In the genomic region with DNA sequence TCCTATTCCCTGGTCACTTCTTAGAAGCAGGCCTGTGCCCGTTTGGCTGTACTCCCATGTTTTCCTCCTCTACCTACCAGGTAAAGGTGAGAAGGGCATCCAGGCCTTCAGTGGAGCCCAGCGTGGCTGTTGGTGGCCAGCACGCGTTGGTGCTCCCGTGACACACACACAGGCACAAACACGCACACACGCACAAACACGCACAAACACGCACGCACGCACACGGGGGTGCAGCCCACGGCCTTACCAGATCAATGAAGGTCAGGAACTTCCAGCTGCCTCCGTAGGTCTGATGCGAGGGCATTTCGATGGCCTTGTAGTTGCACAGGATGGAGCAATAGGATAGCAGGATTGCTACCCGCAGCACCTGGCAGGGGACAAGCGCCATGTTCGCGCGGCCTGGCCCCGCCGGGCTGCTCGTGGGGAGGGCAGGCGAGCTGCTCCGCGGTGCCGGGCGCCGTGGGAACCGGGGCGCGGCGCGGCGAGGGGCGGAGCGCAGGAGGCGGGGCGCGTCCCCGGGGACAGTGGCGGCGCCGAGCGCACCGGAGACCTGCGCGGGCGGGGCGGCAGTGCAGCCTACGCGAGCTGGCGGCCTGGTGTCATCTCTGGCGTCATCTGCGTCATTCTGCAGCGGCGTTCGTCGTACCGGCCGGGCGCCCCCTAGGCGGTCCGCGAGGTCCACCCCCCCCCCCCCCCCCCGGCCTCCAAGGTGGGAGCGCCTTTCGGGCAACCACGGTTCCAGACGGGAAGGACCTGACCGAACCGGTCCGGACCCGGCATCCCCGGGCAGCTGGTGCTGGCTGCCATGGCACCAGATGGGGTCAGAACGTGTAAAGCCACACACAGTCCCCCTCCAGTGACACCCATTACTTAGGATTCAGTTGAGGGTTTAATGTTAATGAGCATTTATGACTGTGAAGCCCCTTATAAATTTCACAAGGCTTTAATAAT, we compare ENCODE assay signal across 8 mouse cellular contexts. TPM values are rescaled to one million over a fixed set of nuclear protein-coding genes. Genes with fewer than 3 reads are reported as not detected.
A peak's percentile ranks its signal among the peaks of the same experiment; 100 is the strongest.
DNase-seq lines count a peak whose midpoint lies in the region; ATAC-seq and TF ChIP-seq lines count a peak whose summit lies in the region.

TSS of gene Aig1 (minus strand) at position 610 of the 951 bp plus-strand sequence.

- 1% methylated on average over 72 of the region's 77 CpGs for WGBS in hindbrain, postnatal 0 days

- ATAC-seq in hindbrain, postnatal 0 days: peak; percentile 94

- peak within 1 kb of the TSS; percentile 92 for H3K27ac ChIP-seq in hindbrain, postnatal 0 days

- peak within 1 kb of the TSS; percentile 82 for H3K4me2 ChIP-seq in hindbrain, postnatal 0 days (ENCODE audit: low read depth, low read length)

- peak within 1 kb of the TSS; percentile 77 for H3K4me3 ChIP-seq in hindbrain, postnatal 0 days (ENCODE audit: low read length)

- H3K9ac ChIP-seq in hindbrain, postnatal 0 days (replicated peaks; ENCODE audit: low read length): peak within 1 kb of the TSS; percentile 96

- no peaks in the 10 kb centered on the region for H3K9me3 ChIP-seq in hindbrain, postnatal 0 days (ENCODE audit: low read length)

- peaks cover 4% of the 10 kb centered on the region; the same call in 1 of the 2 replicates for H3K4me1 ChIP-seq in hindbrain, postnatal 0 days (ENCODE audit: insufficient read depth, low read length)

- no peak for TF ChIP-seq CTCF in hindbrain, postnatal 0 days (IDR thresholded peaks at IDR 0.05; ENCODE audit: low read depth)

- DNase-seq in T-cell, adult 2 months (ENCODE audit: low spot score): peak; percentile 78
- DNase-seq in cerebellum, postnatal 4 days (ENCODE audit: low spot score in 2 of 2): peak; percentile 44 to 66
- peak; percentile 66 for DNase-seq in gastrocnemius, postnatal 10 days
- DNase-seq in hindbrain, postnatal 0 days (ENCODE audit: low spot score): peak; percentile 86
- DNase-seq in left cerebral cortex, adult 18-20 months (ENCODE audit: low spot score in 2 of 2): peak; percentile 71 to 83
- DNase-seq in lung, postnatal 36 days: peak; percentile 85
- peak; percentile 78 for DNase-seq in retina, embryonic 14.5 days (ENCODE audit: low spot score)
- DNase-seq in thymus, postnatal 36 days: peak; percentile 83 to 87

- no peaks in the 10 kb centered on the region for H3K36me3 ChIP-seq in hindbrain, postnatal 0 days (ENCODE audit: insufficient read depth, low read length)

- no peaks in the 10 kb centered on the region for H3K27me3 ChIP-seq in hindbrain, postnatal 0 days (ENCODE audit: insufficient read depth, low read length)

RNA-seq across cellular contexts. Expression of gene Aig1, which starts in this region (rescaled TPM):
- total RNA-seq in gastrocnemius, postnatal 10 days (2021): 10 to 100 TPM; 34.0 to 36.4 TPM
- 123 and 126 TPM in 2 replicates for total RNA-seq in hindbrain, postnatal 0 days (2014; rRNA removed)
- 102 and 105 TPM in 2 replicates for polyA plus RNA-seq in hindbrain, postnatal 0 days (2015; fragmentation: Nextera tagmentation; extraction: Ambion mirVana)
- 10 to 100 TPM; 56.5 to 70.5 TPM for total RNA-seq in left cerebral cortex, adult 18-20 months (2021)

Comparison
In these comparisons a context has a peak if more than half of its experiments do, and no peak if none do; other contexts are left out.
1. Peak in every context shown above with its lines: DNase-seq, ATAC-seq, H3K4me3 ChIP-seq and H3K27ac ChIP-seq.